Mouse (Mus musculus): Measurements from ENCODE around the gene Axl. TPM values are rescaled to one million over a fixed set of nuclear protein-coding genes. Genes with fewer than 3 reads are reported as not detected.
"Not testable (repeated sequence)": the region's sequence is repeated elsewhere in the genome, so short reads cannot be mapped to it uniquely, and the experiment has no call there.

Axl gene
- polyA plus RNA-seq, 1 experiment from 2014 or later, result 36.6 TPM

DNA sequence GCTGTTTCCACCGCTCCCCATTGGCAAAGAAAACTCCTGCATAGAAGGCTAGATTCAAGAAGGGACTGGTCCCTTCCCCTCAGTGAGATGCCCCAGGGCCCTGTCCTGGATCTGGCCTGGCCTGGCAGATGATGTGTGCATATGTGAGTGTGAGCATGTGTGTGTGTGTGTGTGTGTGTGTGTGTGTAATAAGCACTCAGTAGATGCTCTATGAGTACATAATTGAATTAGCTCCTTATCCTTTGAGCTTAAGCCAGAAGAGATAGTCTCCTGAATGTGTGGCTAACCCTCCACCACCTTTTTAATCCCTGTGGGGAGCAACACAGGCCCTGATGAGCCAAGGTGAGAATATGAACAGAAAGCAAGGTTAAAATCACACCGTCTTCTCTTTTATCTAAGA is 23.2 kb upstream of the Axl start:
- WGBS, result 72% methylated on average over 2 of the region's 2 CpGs

GRCm38 (mm10) chr7:25805631-25806343 is 17.3 kb upstream of the Axl start:
- no peak overlapping the region for H3K9ac ChIP-seq
- no peak overlapping the region for H3K27ac ChIP-seq
- peaks cover 4% of the 10 kb centered on the region; the same call in 1 of the 2 replicates for H3K27me3 ChIP-seq
- peaks cover 9% of the 10 kb centered on the region; the same call in 1 of the 2 replicates for H3K4me1 ChIP-seq
- peak overlapping the region; percentile 34 for H3K4me2 ChIP-seq (replicated peaks)
- H3K4me3 ChIP-seq, result 0 out of 2 replicates have a peak overlapping the region, but pooled peaks have one; percentile 4
- H3K36me3 ChIP-seq, result no peaks in the 10 kb centered on the region
- peak; percentile 75 for ATAC-seq (ENCODE audit: low FRiP score)
- no peaks in the 10 kb centered on the region for H3K9me3 ChIP-seq (replicated peaks)
- 28% methylated on average over 21 of the region's 21 CpGs for WGBS

More for the DNA sequence above, 23.2 kb upstream of the Axl start:
- Histone ChIP-seq H3K27ac (no peak overlapping the region), H3K9me3 (replicated peaks) (no peaks in the 10 kb centered on the region), H3K4me1 (peaks cover 10% of the 10 kb centered on the region), H3K4me3 (no peak overlapping the region), H3K27me3 (peaks cover 26% of the 10 kb centered on the region), H3K9ac (no peak overlapping the region), H3K4me2 (replicated peaks) (no peak overlapping the region), H3K36me3 (no peaks in the 10 kb centered on the region)
- ATAC-seq (ENCODE audit: low FRiP score), result no peak

- Histone ChIP-seq H3K27me3 (peaks cover 4% of the 10 kb centered on the region; the same call in 1 of the 2 replicates), H3K4me2 (replicated peaks) (no peak overlapping the region), H3K4me3 (no peak overlapping the region), H3K27ac (no peak overlapping the region), H3K9ac (no peak overlapping the region), H3K36me3 (no peaks in the 10 kb centered on the region), H3K4me1 (peaks cover 9% of the 10 kb centered on the region; the same call in 1 of the 2 replicates), H3K9me3 (replicated peaks) (no peaks in the 10 kb centered on the region)
- 82% methylated on average over 4 of the region's 4 CpGs for WGBS
- ATAC-seq (ENCODE audit: low FRiP score), result no peak
These were observed 16.3 kb upstream of the Axl start for GRCm38 (mm10) chr7:25804792-25805191.

DNA sequence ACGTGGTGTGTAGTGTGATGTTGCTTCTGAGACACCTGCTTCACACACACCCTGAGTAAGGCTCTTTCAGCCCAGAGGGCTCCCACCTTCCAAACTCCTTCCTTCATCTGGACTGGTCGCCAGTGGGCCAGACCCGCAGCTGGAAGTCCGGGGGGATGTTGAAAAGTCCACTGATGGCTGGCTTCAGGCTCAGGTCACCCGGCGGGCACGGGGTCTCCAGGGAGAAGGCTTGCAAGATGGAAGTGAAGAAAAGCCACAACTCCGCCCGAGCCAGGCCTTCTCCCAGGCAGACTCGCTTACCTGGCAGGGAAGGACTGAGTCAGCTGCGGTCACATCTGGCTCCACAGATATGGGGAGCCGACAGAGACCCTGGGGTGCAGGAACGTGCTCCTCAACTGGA is 15.0 kb upstream of the Axl start:
- 73% methylated on average over 13 of the region's 13 CpGs for WGBS
- Histone ChIP-seq H3K4me2 (replicated peaks) (no peak overlapping the region), H3K4me1 (peaks cover 9% of the 10 kb centered on the region; the same call in 1 of the 2 replicates), H3K9ac (no peak overlapping the region), H3K9me3 (replicated peaks) (0 out of 2 replicates have a peak, but pooled peaks cover 2% of the 10 kb centered on the region), H3K36me3 (no peaks in the 10 kb centered on the region), H3K27ac (no peak overlapping the region), H3K4me3 (no peak overlapping the region), H3K27me3 (0 out of 2 replicates have a peak, but pooled peaks cover 4% of the 10 kb centered on the region)
- ATAC-seq (ENCODE audit: low FRiP score), result no peak

DNA sequence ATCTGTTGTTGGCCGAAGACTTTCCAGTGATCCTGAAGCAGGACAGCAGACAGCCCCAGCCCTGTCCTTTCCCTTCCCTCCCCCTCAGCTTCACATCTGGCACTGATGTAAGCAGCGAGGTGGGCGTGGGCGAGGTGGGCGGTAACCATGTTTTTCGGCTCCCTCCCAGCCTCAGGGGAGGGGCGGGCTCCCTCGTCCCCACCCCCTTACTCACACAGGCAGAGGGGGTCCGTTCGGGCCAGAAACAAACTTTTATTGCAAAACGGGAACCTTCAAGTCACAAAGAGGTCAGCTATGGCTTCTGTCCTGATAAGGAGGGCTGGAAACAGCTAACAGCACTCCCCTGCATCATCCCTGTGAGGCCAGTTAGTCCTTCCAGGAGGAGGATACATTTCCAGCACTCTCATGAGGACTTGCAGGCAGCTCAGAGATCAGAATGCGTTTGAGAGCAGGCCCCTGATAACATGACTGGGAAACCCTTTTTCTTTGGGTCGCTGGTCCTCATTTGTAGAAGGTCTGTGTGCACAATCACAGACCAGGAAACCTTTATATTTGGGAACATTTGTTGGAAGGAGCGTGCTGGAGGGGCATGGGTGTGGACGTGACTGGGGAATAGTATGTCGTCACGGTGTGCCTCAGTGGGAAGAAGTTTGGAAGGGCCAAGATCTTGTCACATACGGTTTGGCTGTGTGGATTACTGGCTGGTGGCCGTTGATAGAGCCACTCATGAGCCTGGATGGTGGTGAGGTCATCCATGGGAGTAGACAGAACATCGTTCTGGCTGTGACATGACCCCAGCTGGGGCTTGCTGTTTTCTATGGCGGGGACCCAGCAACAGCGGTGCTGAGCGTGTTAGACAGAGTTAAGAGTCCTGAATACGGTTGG is 14.0 kb upstream of the Axl start:
- H3K9ac ChIP-seq, result no peak overlapping the region
- no peak overlapping the region for H3K27ac ChIP-seq

GRCm38 (mm10) chr7:25801031-25801430 is 12.5 kb upstream of the Axl start:
- 91% methylated on average over 6 of the region's 6 CpGs for WGBS
- H3K36me3 ChIP-seq, result no peaks in the 10 kb centered on the region

More for the DNA sequence above, 14.0 kb upstream of the Axl start:
- Histone ChIP-seq H3K4me1 (peaks cover 9% of the 10 kb centered on the region; the same call in 1 of the 2 replicates), H3K27me3 (0 out of 2 replicates have a peak, but pooled peaks cover 4% of the 10 kb centered on the region), H3K9me3 (replicated peaks) (0 out of 2 replicates have a peak, but pooled peaks cover 3% of the 10 kb centered on the region), H3K4me3 (no peak overlapping the region), H3K36me3 (no peaks in the 10 kb centered on the region), H3K4me2 (replicated peaks) (peak overlapping the region; percentile 31)
- WGBS, result 30% methylated on average over 24 of the region's 24 CpGs
- no peak for ATAC-seq (ENCODE audit: low FRiP score)

GRCm38 (mm10) chr7:25799369-25799768 is 10.9 kb upstream of the Axl start:
- WGBS, result 91% methylated on average over 1 of the region's 1 CpGs
- Histone ChIP-seq H3K4me1 (0 out of 2 replicates have a peak, but pooled peaks cover 5% of the 10 kb centered on the region), H3K4me2 (replicated peaks) (no peak overlapping the region), H3K27ac (no peak overlapping the region), H3K9ac (no peak overlapping the region), H3K4me3 (no peak overlapping the region), H3K36me3 (no peaks in the 10 kb centered on the region), H3K27me3 (0 out of 2 replicates have a peak, but pooled peaks cover 4% of the 10 kb centered on the region), H3K9me3 (replicated peaks) (0 out of 2 replicates have a peak, but pooled peaks cover 3% of the 10 kb centered on the region)
- no peak for ATAC-seq (ENCODE audit: low FRiP score)

More at GRCm38 (mm10) chr7:25801031-25801430, 12.5 kb upstream of the Axl start:
- Histone ChIP-seq H3K4me3 (no peak overlapping the region), H3K4me2 (replicated peaks) (no peak overlapping the region), H3K27me3 (0 out of 2 replicates have a peak, but pooled peaks cover 4% of the 10 kb centered on the region), H3K9me3 (replicated peaks) (0 out of 2 replicates have a peak, but pooled peaks cover 3% of the 10 kb centered on the region), H3K9ac (no peak overlapping the region), H3K27ac (no peak overlapping the region), H3K4me1 (peaks cover 9% of the 10 kb centered on the region; the same call in 1 of the 2 replicates)
- ATAC-seq (ENCODE audit: low FRiP score), result no peak

- WGBS, result 90% methylated on average over 2 of the region's 2 CpGs
- no peak for ATAC-seq (ENCODE audit: low FRiP score)
- Histone ChIP-seq H3K9me3 (replicated peaks) (0 out of 2 replicates have a peak, but pooled peaks cover 3% of the 10 kb centered on the region), H3K4me2 (replicated peaks) (no peak overlapping the region), H3K27ac (no peak overlapping the region), H3K4me1 (0 out of 2 replicates have a peak, but pooled peaks cover 5% of the 10 kb centered on the region), H3K36me3 (no peaks in the 10 kb centered on the region), H3K4me3 (no peak overlapping the region), H3K9ac (no peak overlapping the region), H3K27me3 (0 out of 2 replicates have a peak, but pooled peaks cover 4% of the 10 kb centered on the region)
These were observed 10.0 kb upstream of the Axl start for GRCm38 (mm10) chr7:25798540-25798939.

GRCm38 (mm10) chr7:25794775-25795174 is 6.3 kb upstream of the Axl start:
- no peaks in the 10 kb centered on the region for H3K36me3 ChIP-seq
- no peak overlapping the region for H3K27ac ChIP-seq
- 0 out of 2 replicates have a peak, but pooled peaks cover 3% of the 10 kb centered on the region for H3K9me3 ChIP-seq (replicated peaks)
- 88% methylated on average over 8 of the region's 8 CpGs for WGBS
- 0 out of 2 replicates have a peak, but pooled peaks cover 3% of the 10 kb centered on the region for H3K27me3 ChIP-seq
- H3K4me3 ChIP-seq, result no peak overlapping the region
- H3K4me2 ChIP-seq (replicated peaks), result no peak overlapping the region
- no peak overlapping the region for H3K9ac ChIP-seq
- ATAC-seq (ENCODE audit: low FRiP score), result no peak
- H3K4me1 ChIP-seq, result no peaks in the 10 kb centered on the region

DNA sequence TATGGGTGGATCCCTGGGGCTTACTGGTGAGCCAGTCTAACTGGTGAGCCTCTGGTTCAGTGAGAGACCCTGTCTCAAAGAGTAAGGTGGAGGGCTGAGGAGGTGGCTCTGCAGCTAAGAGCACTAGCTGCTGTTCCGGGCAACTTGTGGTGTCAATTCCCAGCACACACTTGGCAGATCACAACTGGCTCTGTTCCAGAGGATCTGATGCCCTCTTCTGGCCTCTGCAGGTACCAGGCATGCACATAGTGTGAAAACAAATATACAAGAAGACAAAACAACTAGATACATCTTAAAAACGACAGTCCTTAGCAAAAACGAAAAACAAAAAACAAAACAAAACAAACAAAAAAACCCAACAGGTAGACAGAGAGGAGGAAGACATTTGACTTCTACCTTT is 5.2 kb upstream of the Axl start:
- 59% methylated on average over 3 of the region's 3 CpGs for WGBS
- H3K27ac ChIP-seq, result no peak overlapping the region
- H3K4me3 ChIP-seq, result no peak overlapping the region
- ATAC-seq (ENCODE audit: low FRiP score), result no peak
- peaks cover 8% of the 10 kb centered on the region; the same call in 1 of the 2 replicates for H3K4me1 ChIP-seq
- H3K4me2 ChIP-seq (replicated peaks), result no peak overlapping the region
- H3K36me3 ChIP-seq, result no peaks in the 10 kb centered on the region
- no peak overlapping the region for H3K9ac ChIP-seq
- H3K27me3 ChIP-seq, result 0 out of 2 replicates have a peak, but pooled peaks cover 3% of the 10 kb centered on the region
- H3K9me3 ChIP-seq (replicated peaks), result 0 out of 2 replicates have a peak, but pooled peaks cover 3% of the 10 kb centered on the region

- ATAC-seq (ENCODE audit: low FRiP score); H3K9me3 ChIP-seq (replicated peaks); H3K4me3 ChIP-seq; H3K27ac ChIP-seq; H3K36me3 ChIP-seq; H3K9ac ChIP-seq; H3K4me2 ChIP-seq (replicated peaks); H3K27me3 ChIP-seq: not testable (repeated sequence)
- WGBS, result 76% methylated on average over 9 of the region's 9 CpGs
- peaks cover 14% of the 10 kb centered on the region for H3K4me1 ChIP-seq
These were observed 4.5 kb upstream of the Axl start for GRCm38 (mm10) chr7:25792966-25793365.

- Histone ChIP-seq H3K27ac (no peak overlapping the region), H3K27me3 (0 out of 2 replicates have a peak, but pooled peaks cover 3% of the 10 kb centered on the region), H3K4me3 (no peak overlapping the region), H3K9ac (no peak overlapping the region), H3K9me3 (replicated peaks) (no peaks in the 10 kb centered on the region), H3K4me2 (replicated peaks) (no peak overlapping the region), H3K36me3 (no peaks in the 10 kb centered on the region), H3K4me1 (peaks cover 23% of the 10 kb centered on the region)
- no peak for ATAC-seq (ENCODE audit: low FRiP score)
- 75% methylated on average over 8 of the region's 8 CpGs for WGBS
These were observed 2.1 kb upstream of the Axl start for GRCm38 (mm10) chr7:25790615-25791014.
